Mouse (Mus musculus): ENCODE data around the gene 1700057G04Rik.

Gene 1700057G04Rik

GRCm38 (mm10) chr9:92385831-92386230 lies 76.7 kb downstream of the 1700057G04Rik start:
- in situ Hi-C loops (cut with MboI, MseI): loop anchor here (5.0 kb wide), 1 partner anchor 179 kb away; no protein-coding TSS in a partner anchor

DNA sequence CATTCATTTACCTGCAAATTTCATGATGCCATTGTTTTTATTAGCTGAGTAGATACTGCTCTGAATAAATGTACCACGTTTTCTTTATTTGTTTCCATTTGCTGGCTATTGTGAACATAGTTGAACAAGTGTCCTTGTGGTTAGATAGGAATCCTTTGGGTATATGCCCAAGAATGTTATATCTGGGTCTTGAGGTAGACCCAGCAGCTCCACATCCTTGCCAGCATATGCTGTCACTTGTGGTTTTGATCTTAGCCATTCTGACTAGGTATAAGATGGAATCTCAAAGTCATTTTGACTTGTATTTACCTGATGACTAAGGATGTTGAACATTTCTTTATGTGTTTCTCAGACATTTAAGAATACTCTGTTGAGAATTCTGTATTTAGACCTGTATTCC lies 77.7 kb downstream of the 1700057G04Rik start:
- in situ Hi-C loops (cut with MboI, MseI): loop anchor here (5.0 kb wide), 1 partner anchor 180 kb away; no protein-coding TSS in a partner anchor

DNA sequence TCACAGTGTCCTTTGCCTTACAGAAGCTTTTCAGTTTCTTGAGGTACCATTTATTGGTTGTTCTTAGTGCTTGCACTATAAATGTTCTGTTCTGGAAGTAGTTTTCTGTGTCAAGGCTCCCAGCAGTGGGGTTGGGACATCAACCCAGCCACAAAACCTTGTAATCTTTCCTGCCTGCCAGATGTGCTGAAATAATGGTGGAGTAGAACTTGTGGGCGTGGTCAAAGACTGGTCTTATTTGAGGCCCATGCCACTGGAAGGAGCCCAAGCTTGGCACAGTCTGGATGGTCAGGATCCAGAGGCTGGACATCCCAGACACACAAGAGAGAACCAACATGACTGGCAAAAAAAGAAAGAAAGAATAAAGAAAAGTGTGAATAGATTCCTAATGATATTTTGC lies 78.2 kb downstream of the 1700057G04Rik start:
- in situ Hi-C loops (cut with MboI, MseI): loop anchor here (5.0 kb wide), 1 partner anchor 180 kb away; no protein-coding TSS in a partner anchor

DNA sequence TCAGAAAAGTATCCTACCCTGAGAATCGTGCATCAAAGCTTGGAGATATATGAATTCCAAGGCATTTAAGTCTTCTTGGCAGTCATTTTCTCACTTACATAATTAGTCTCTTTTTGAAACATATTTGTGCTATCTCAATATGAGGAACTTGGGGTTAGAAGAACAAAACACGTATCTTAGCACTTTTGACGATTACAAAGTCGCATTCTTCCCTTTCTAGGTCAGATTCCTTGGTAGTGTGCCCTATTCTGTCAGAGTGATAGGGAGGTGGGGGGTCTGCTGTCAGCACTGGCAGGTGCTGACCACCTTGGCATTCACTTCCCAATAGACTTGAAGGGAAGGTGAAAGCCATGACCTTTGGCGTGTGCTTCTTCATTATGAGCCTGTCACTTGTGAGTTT lies 93.5 kb downstream of the 1700057G04Rik start:
- in situ Hi-C loops (cut with MboI, MseI): no loop called here
